In the genomic region with DNA sequence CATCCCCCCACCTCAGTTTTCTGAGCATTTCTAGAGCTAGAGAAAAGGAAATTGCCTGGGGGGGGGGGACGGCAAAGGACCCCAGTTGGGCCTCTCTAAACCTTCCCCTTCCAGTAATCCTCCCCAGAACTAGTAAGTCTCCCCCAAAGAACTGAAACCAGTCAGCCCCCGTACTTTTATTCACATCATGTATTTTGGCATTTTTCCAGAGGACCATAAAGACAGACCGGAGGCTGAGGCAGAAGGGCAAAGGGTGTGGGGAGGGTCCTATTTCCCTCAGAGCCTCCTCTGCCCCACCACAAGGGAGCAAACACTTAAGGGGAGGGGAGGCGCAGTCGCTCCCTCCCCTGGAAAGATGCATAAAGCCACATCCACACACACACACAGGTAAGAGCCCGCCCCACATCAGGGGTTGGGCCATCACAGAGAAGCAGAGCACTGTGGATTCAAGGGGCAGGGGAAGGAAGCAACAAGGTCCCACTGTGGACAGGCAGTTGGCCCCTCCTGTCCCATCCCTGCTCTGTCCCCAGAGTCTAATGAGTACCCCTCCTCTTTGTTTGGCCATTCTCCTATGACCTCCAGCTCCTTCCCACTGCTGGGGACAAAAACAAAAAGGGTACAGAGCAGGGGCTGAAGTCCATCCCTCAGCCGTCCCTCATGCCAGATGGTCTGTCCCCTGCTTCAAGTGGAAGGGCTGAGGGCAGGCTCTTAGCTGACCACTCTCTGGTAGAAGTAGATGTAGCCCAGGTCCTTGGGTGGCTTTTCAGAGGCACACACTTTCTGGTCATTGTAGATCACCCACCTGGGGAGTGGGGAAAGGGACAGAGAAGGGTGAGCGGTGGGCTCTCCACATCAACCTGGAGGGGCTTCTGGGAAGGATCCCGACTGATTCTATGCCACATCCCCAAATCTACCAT, we compare ENCODE assay signal across 9 mouse cellular contexts. TPM values are rescaled to one million over a fixed set of nuclear protein-coding genes. Genes with fewer than 3 reads are reported as not detected.
DNase-seq lines count a peak whose midpoint lies in the region; ATAC-seq lines count a peak whose summit lies in the region.
"Had no signal": no experiment of that assay in that cellular context is flagged by ENCODE, and none has a peak within 500 bp of the region (broad histone marks: within the 10 kb centered on the region; RNA-seq: fewer than 3 reads in every experiment).

No protein-coding gene starts in this region.

- peak overlapping the region; percentile 90; the same call in 1 of the 2 replicates for H3K4me3 ChIP-seq in heart, embryonic 10.5 days
- peak overlapping the region; percentile 87; the same call in 1 of the 2 replicates for H3K4me3 ChIP-seq in liver, embryonic 11.5 days (ENCODE audit: low read depth, low read length)

- intact Hi-C loops in heart, postnatal 10 days (cut with DNase I): loop anchor here (1.0 kb wide), 1 partner anchor 13 kb away; no protein-coding TSS in a partner anchor
- intact Hi-C loops in left cerebral cortex, postnatal 36 days (cut with DNase I): no loop called here
- intact Hi-C loops in left cerebral cortex, postnatal 14 days (cut with DNase I): no loop called here

- H3K9ac ChIP-seq in liver, embryonic 11.5 days (ENCODE audit: low read depth, low read length): peak overlapping the region; percentile 98

- peaks cover 77% of the 10 kb centered on the region for H3K36me3 ChIP-seq in heart, embryonic 10.5 days
- peaks cover 52% of the 10 kb centered on the region for H3K36me3 ChIP-seq in liver, embryonic 11.5 days (ENCODE audit: control insufficient read depth, insufficient read depth, low read length)

- ATAC-seq in liver, embryonic 11.5 days (replicated peaks; ENCODE audit: low FRiP score): no peak

- H3K27me3 ChIP-seq in heart, embryonic 10.5 days (ENCODE audit: insufficient read depth, poor library complexity, severe bottlenecking): no peaks in the 10 kb centered on the region
- no peaks in the 10 kb centered on the region for H3K27me3 ChIP-seq in liver, embryonic 11.5 days (replicated peaks; ENCODE audit: control insufficient read depth, insufficient read depth, low read length)

- H3K9me3 ChIP-seq in heart, embryonic 10.5 days: no peaks in the 10 kb centered on the region
- no peaks in the 10 kb centered on the region for H3K9me3 ChIP-seq in liver, embryonic 11.5 days (ENCODE audit: control insufficient read depth, low read length)

- H3K4me2 ChIP-seq in liver, embryonic 11.5 days: peak overlapping the region; percentile 70; the same call in 1 of the 2 replicates

- H3K27ac ChIP-seq in heart, embryonic 10.5 days: peak overlapping the region; percentile 99; the same call in 1 of the 2 replicates
- H3K27ac ChIP-seq in liver, embryonic 11.5 days (ENCODE audit: low read depth, low read length): peak overlapping the region; percentile 98; the same call in 1 of the 2 replicates

- no peak for DNase-seq in heart, embryonic 10.5 days (ENCODE audit: low spot score)
- DNase-seq in heart, postnatal 10 days: no peak
- peak; percentile 19 for DNase-seq in urinary bladder, adult 2 months (ENCODE audit: low spot score)
- DNase-seq in urinary bladder, postnatal 36 days (ENCODE audit: low spot score in 2 of 2): no peak
- no peak for DNase-seq in liver, embryonic 11.5 days (ENCODE audit: low spot score)
- no peak for DNase-seq in left cerebral cortex, postnatal 36 days (ENCODE audit: low spot score in 2 of 2)
- no peak for DNase-seq in left cerebral cortex, postnatal 14 days (ENCODE audit: low spot score in 2 of 2)
- DNase-seq in gastrocnemius, adult 8-10 months (ENCODE audit: low spot score in 2 of 2): no peak
- DNase-seq: gastrocnemius, postnatal 14 days had no signal

- WGBS in heart, embryonic 10.5 days: 75% methylated on average over 9 of the region's 9 CpGs
- 72% methylated on average over 9 of the region's 9 CpGs for WGBS in liver, embryonic 11.5 days

- peaks cover 27% of the 10 kb centered on the region for H3K4me1 ChIP-seq in heart, embryonic 10.5 days
- H3K4me1 ChIP-seq in liver, embryonic 11.5 days (replicated peaks; ENCODE audit: control insufficient read depth, insufficient read depth, low read length): peaks cover 31% of the 10 kb centered on the region

RNA-seq across cellular contexts. Expression of gene Tpi1, which starts 1.0 kb away (rescaled TPM):
- polyA plus RNA-seq in heart, embryonic 10.5 days (2016; fragmentation: Nextera tagmentation; extraction: Ambion mirVana): 1,456 and 1,625 TPM in 2 replicates
- total RNA-seq in heart, postnatal 10 days (2021): 100 to 1,000 TPM; 870 to 877 TPM
- polyA plus RNA-seq in urinary bladder, adult 2 months (2012; rRNA removed): 322 and 324 TPM in 2 replicates
- polyA plus RNA-seq in liver, embryonic 11.5 days (2014; fragmentation: Nextera tagmentation; extraction: Ambion mirVana): 1,267 and 1,294 TPM in 2 replicates
- total RNA-seq in left cerebral cortex, postnatal 36 days (2021): 100 to 1,000 TPM; 736 to 850 TPM
- total RNA-seq in left cerebral cortex, postnatal 14 days (2021): 100 to 1,000 TPM; 629 to 634 TPM
- total RNA-seq in gastrocnemius, adult 8-10 months (2022): 1,000 to 10,000 TPM; 2,418 to 2,798 (median 2,572) TPM

RNA-seq across cellular contexts. Expression of gene Spsb2, which starts 6.7 kb away (rescaled TPM):
- polyA plus RNA-seq in heart, embryonic 10.5 days (2016; fragmentation: Nextera tagmentation; extraction: Ambion mirVana): 8.5 and 9.3 TPM in 2 replicates
- total RNA-seq in heart, postnatal 10 days (2021): 1 to 10 TPM; 3.1 TPM
- 22.3 and 24.4 TPM in 2 replicates for polyA plus RNA-seq in urinary bladder, adult 2 months (2012; rRNA removed)
- polyA plus RNA-seq in liver, embryonic 11.5 days (2014; fragmentation: Nextera tagmentation; extraction: Ambion mirVana): 9.5 and 10.4 TPM in 2 replicates
- total RNA-seq in left cerebral cortex, postnatal 36 days (2021): 1 to 10 TPM; 4.9 TPM
- 1 to 10 TPM; 2.9 to 5.3 TPM for total RNA-seq in left cerebral cortex, postnatal 14 days (2021)
- 1 to 10 TPM; 1.9 to 4.1 (median 2.9) TPM for total RNA-seq in gastrocnemius, adult 8-10 months (2022)

RNA-seq across cellular contexts. Expression of gene Usp5, which starts 14.2 kb away (rescaled TPM):
- 145 and 151 TPM in 2 replicates for polyA plus RNA-seq in heart, embryonic 10.5 days (2016; fragmentation: Nextera tagmentation; extraction: Ambion mirVana)
- 10 to 100 TPM; 87.5 to 87.9 TPM for total RNA-seq in heart, postnatal 10 days (2021)
- polyA plus RNA-seq in urinary bladder, adult 2 months (2012; rRNA removed): 68.8 and 73.6 TPM in 2 replicates
- polyA plus RNA-seq in liver, embryonic 11.5 days (2014; fragmentation: Nextera tagmentation; extraction: Ambion mirVana): 115 and 118 TPM in 2 replicates
- 100 to 1,000 TPM; 191 to 199 TPM for total RNA-seq in left cerebral cortex, postnatal 36 days (2021)
- 100 to 1,000 TPM; 178 to 184 TPM for total RNA-seq in left cerebral cortex, postnatal 14 days (2021)
- 10 to 100 TPM; 44.3 to 48.1 (median 45.2) TPM for total RNA-seq in gastrocnemius, adult 8-10 months (2022)

RNA-seq across cellular contexts. Expression of gene Cdca3, which starts 14.2 kb away (rescaled TPM):
- polyA plus RNA-seq in heart, embryonic 10.5 days (2016; fragmentation: Nextera tagmentation; extraction: Ambion mirVana): 150 and 179 TPM in 2 replicates
- total RNA-seq in heart, postnatal 10 days (2021): 10 to 100 TPM; 19.1 to 23.2 TPM
- 5.0 and 5.5 TPM in 2 replicates for polyA plus RNA-seq in urinary bladder, adult 2 months (2012; rRNA removed)
- 223 and 224 TPM in 2 replicates for polyA plus RNA-seq in liver, embryonic 11.5 days (2014; fragmentation: Nextera tagmentation; extraction: Ambion mirVana)
- total RNA-seq in left cerebral cortex, postnatal 36 days (2021): 1 to 10 TPM; 1.5 to 1.8 TPM
- total RNA-seq in left cerebral cortex, postnatal 14 days (2021): 1 to 10 TPM; 1.6 to 1.7 TPM
- under 1 TPM; 0.31 to 0.51 (median 0.37) TPM for total RNA-seq in gastrocnemius, adult 8-10 months (2022)

RNA-seq across cellular contexts. Expression of gene Gnb3, which starts 25.0 kb away (rescaled TPM):
- 2.4 and 5.2 TPM in 2 replicates for polyA plus RNA-seq in heart, embryonic 10.5 days (2016; fragmentation: Nextera tagmentation; extraction: Ambion mirVana)
- 1 to 10 TPM; 3.9 to 4.4 TPM for total RNA-seq in heart, postnatal 10 days (2021)
- 0.21 and 0.32 TPM in 2 replicates for polyA plus RNA-seq in urinary bladder, adult 2 months (2012; rRNA removed)
- polyA plus RNA-seq in liver, embryonic 11.5 days (2014; fragmentation: Nextera tagmentation; extraction: Ambion mirVana): 0.29 and 0.74 TPM in 2 replicates
- total RNA-seq in left cerebral cortex, postnatal 36 days (2021): under 1 TPM in 1 of 2 experiments, not detected in 1; 0.30 TPM
- not detected for total RNA-seq in left cerebral cortex, postnatal 14 days (2021)
- 1 to 10 TPM in 2 of 4 experiments, under 1 TPM in 2; 0.70 to 1.1 (median 1.0) TPM for total RNA-seq in gastrocnemius, adult 8-10 months (2022)
